Mouse (Mus musculus): ENCODE measurements at regions not wholly inside any gene's neighbourhood (a gene's known extent, or its start where the extent isn't known, plus 50 kb on each side); places are given as distances from the start of the nearest gene placed in this dataset.

GRCm38 (mm10) chr16:76191135-76191534, 169.1 kb upstream of the Samsn1 start:
- TF ChIP-seq CTCF (IDR thresholded peaks at IDR 0.05; ENCODE audit: low read depth) (no peak), EP300 (IDR thresholded peaks at IDR 0.05; ENCODE audit: low read depth) (no peak)

All from heart, postnatal 0 days (tissue).